Comparison of ENCODE assay signal across 8 mouse cellular contexts in the genomic region with DNA sequence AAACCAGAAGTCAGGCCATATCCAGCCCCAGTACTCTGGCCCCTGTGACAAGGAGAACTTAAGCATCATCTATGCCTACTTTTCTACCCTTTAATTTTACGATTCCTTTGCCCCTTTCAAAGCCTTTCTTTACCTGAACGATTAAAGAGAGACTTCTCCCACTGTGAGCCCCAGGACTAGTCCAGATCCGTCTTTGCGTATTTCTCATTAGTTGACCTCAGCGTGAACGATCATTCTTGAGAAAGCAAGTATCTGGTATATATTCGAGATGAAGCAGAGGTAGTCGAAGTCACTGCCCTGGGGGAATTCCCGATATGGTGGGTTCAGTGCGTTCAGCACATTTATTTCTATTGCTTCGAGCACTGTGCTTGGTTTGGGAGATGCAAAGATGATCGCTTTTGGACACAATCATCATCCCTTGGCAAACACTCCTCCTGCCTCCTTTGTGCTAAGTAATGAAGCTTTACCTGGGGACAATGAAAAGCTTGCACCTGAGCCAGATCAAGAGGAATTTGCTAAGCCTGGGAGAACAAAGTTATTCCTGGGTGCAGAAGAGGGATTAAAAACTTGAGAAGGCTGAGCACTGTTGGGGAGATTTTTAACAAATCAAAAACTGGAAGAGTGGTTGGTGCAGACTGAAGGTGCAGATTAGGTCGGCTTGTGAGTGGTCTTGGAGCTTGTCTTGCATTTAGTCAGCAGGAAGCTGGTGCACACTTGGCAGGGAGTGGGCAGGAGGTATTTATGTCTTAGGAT. TPM values are rescaled to one million over a fixed set of nuclear protein-coding genes. Genes with fewer than 3 reads are reported as not detected.
A peak's percentile ranks its signal among the peaks of the same experiment; 100 is the strongest.
DNase-seq lines count a peak whose midpoint lies in the region; ATAC-seq and TF ChIP-seq lines count a peak whose summit lies in the region.

No protein-coding gene starts in this region.

- H3K36me3 ChIP-seq in heart, embryonic 12.5 days, result peaks cover 17% of the 10 kb centered on the region
- H3K36me3 ChIP-seq in CH12.LX (replicated peaks in 1 of 2; ENCODE audit: control insufficient read depth in 1 of 2, insufficient read depth in 1 of 2, low read length in 1 of 2), result peaks cover 9 to 27% of the 10 kb centered on the region in 2 experiments
- peaks cover 1% of the 10 kb centered on the region; the same call in 1 of the 2 replicates for H3K36me3 ChIP-seq in heart, embryonic 16.5 days (ENCODE audit: control insufficient read depth, insufficient read depth)
- H3K36me3 ChIP-seq in midbrain, embryonic 11.5 days (ENCODE audit: control insufficient read depth, insufficient read depth, low read length), result no peaks in the 10 kb centered on the region

- 25% methylated on average over 13 of the region's 13 CpGs for WGBS in heart, embryonic 12.5 days
- WGBS in heart, embryonic 16.5 days, result 23% methylated on average over 13 of the region's 13 CpGs
- 20% methylated on average over 13 of the region's 13 CpGs for WGBS in midbrain, embryonic 11.5 days

- no peak overlapping the region; the same call in 1 of the 2 replicates for H3K27ac ChIP-seq in heart, embryonic 12.5 days (ENCODE audit: poor library complexity, severe bottlenecking)
- H3K27ac ChIP-seq in CH12.LX (ENCODE audit: insufficient read depth, low read depth), result peak overlapping the region; percentile 89
- peak overlapping the region; percentile 90 for H3K27ac ChIP-seq in heart, embryonic 16.5 days (ENCODE audit: low read length)
- H3K27ac ChIP-seq in midbrain, embryonic 11.5 days (ENCODE audit: low read depth, low read length), result no peak overlapping the region

- in situ Hi-C loops in CH12.LX (cut with MboI; ENCODE audit: low pct_ligation_motif_present, low pct_unique_long_range_greater_than_20kb, low sequenced_read_pairs), result no loop called here

- H3K9ac ChIP-seq in heart, embryonic 12.5 days, result peak overlapping the region; percentile 97
- peak overlapping the region; percentile 90 for H3K9ac ChIP-seq in CH12.LX (ENCODE audit: insufficient read depth, low read depth)
- H3K9ac ChIP-seq in heart, embryonic 16.5 days (ENCODE audit: low read length), result peak overlapping the region; percentile 96
- H3K9ac ChIP-seq in midbrain, embryonic 11.5 days (ENCODE audit: low read length), result peak overlapping the region; percentile 73

- peaks cover 65% of the 10 kb centered on the region for H3K79me2 ChIP-seq in CH12.LX (replicated peaks; ENCODE audit: control insufficient read depth, extremely low read depth, insufficient read depth, poor library complexity, severe bottlenecking)

- no peak for ATAC-seq in heart, embryonic 12.5 days (ENCODE audit: insufficient number of reproducible peaks, low FRiP score)
- ATAC-seq in heart, embryonic 16.5 days (replicated peaks; ENCODE audit: extremely low read depth, insufficient read depth, low FRiP score), result no peak
- ATAC-seq in midbrain, embryonic 11.5 days (ENCODE audit: low FRiP score), result no peak
- no peak for ATAC-seq in megakaryocyte-erythroid progenitor cell, adult 5-6 weeks (replicated peaks; ENCODE audit: low FRiP score, low TSS enrichment, poor library complexity, severe bottlenecking)

- H3K4me2 ChIP-seq in heart, embryonic 12.5 days, result peak overlapping the region; percentile 78
- H3K4me2 ChIP-seq in CH12.LX (ENCODE audit: insufficient read depth, low read depth, poor library complexity, severe bottlenecking), result peak overlapping the region; percentile 91
- H3K4me2 ChIP-seq in heart, embryonic 16.5 days (ENCODE audit: low read depth, low read length), result peak overlapping the region; percentile 64
- H3K4me2 ChIP-seq in midbrain, embryonic 11.5 days, result peak overlapping the region; percentile 77

- TF ChIP-seq RAD21 in CH12.LX (IDR thresholded peaks at IDR 0.05; ENCODE audit: low read depth, low read length), result no peak

- intact Hi-C loops in heart, postnatal 14 days (cut with DNase I), result loop anchor here (5.0 kb wide), 1 partner anchor 490 kb away; a partner anchor contains a TSS

- no peaks in the 10 kb centered on the region for H3K9me3 ChIP-seq in heart, embryonic 12.5 days (replicated peaks)
- no peaks in the 10 kb centered on the region for H3K9me3 ChIP-seq in CH12.LX (replicated peaks; ENCODE audit: low read length)
- no peaks in the 10 kb centered on the region for H3K9me3 ChIP-seq in heart, embryonic 16.5 days (replicated peaks; ENCODE audit: control insufficient read depth, low read length)
- no peaks in the 10 kb centered on the region for H3K9me3 ChIP-seq in midbrain, embryonic 11.5 days (ENCODE audit: control insufficient read depth, low read length)

- H3K4me1 ChIP-seq in heart, embryonic 12.5 days (replicated peaks), result peaks cover 30% of the 10 kb centered on the region
- H3K4me1 ChIP-seq in CH12.LX (ENCODE audit: control insufficient read depth in 1 of 2, insufficient read depth in 2 of 2), result peaks cover 8 to 56% of the 10 kb centered on the region in 2 experiments; a peak in 3 of 4 replicates
- H3K4me1 ChIP-seq in heart, embryonic 16.5 days (ENCODE audit: control insufficient read depth, insufficient read depth, low read length), result peaks cover 25% of the 10 kb centered on the region
- H3K4me1 ChIP-seq in midbrain, embryonic 11.5 days (ENCODE audit: control insufficient read depth, insufficient read depth, low read length), result peaks cover 9% of the 10 kb centered on the region

- no peak for TF ChIP-seq EP300 in CH12.LX (IDR thresholded peaks at IDR 0.05; ENCODE audit: low read length)

- no peak for TF ChIP-seq POLR2A in CH12.LX (IDR thresholded peaks at IDR 0.05; ENCODE audit: low read depth, low read length)

- dilution Hi-C loops in CH12.LX (cut with MboI; ENCODE audit: extremely low pct_ligation_motif_present, extremely low pct_unique_long_range_greater_than_20kb, low sequenced_read_pairs), result no loop called here

- no peak for TF ChIP-seq CTCF in CH12.LX (conservative IDR thresholded peaks at IDR 0.05 in 1 of 2, IDR thresholded peaks at IDR 0.05 in 1 of 2; ENCODE audit: low read depth in 2 of 2, low read length in 2 of 2)

- no peaks in the 10 kb centered on the region for H3K27me3 ChIP-seq in heart, embryonic 12.5 days (replicated peaks)
- H3K27me3 ChIP-seq in CH12.LX (replicated peaks), result no peaks in the 10 kb centered on the region
- no peaks in the 10 kb centered on the region for H3K27me3 ChIP-seq in heart, embryonic 16.5 days (ENCODE audit: control insufficient read depth, insufficient read depth, low read length)
- no peaks in the 10 kb centered on the region for H3K27me3 ChIP-seq in midbrain, embryonic 11.5 days (ENCODE audit: control insufficient read depth, insufficient read depth, low read length)

- no peak for DNase-seq in heart, postnatal 14 days
- peak; percentile 46 for DNase-seq in CH12.LX (ENCODE audit: extremely low read depth)
- DNase-seq in midbrain, embryonic 11.5 days (ENCODE audit: low spot score, missing footprints), result no peak
- DNase-seq in cerebellum, adult 11 months, result no peak
- DNase-seq in layer of hippocampus, postnatal 14 days (ENCODE audit: low spot score in 2 of 2), result no peak

- H3K4me3 ChIP-seq in heart, embryonic 12.5 days, result peak overlapping the region; percentile 98
- H3K4me3 ChIP-seq in CH12.LX (replicated peaks in 1 of 3; ENCODE audit: low read depth in 2 of 3, low read length in 2 of 3, poor library complexity in 1 of 3), result peak overlapping the region; percentile 81 to 91 (median 91)
- H3K4me3 ChIP-seq in heart, embryonic 16.5 days (ENCODE audit: low read length), result peak overlapping the region; percentile 82
- peak overlapping the region; percentile 89 for H3K4me3 ChIP-seq in midbrain, embryonic 11.5 days (ENCODE audit: low read depth, low read length)

TF ChIP-seq in CH12.LX, 34 proteins besides CTCF, POLR2A, EP300 and RAD21:
- TF ChIP-seq TBP (conservative IDR thresholded peaks at IDR 0.05; ENCODE audit: low read depth, low read length), result 0 out of 2 replicates have a peak, but pooled peaks have one; percentile 49
- no peak for TF ChIP-seq CHD1 (IDR thresholded peaks at IDR 0.05; ENCODE audit: low read depth, low read length)
- no peak for TF ChIP-seq IRF4 (IDR thresholded peaks at IDR 0.05; ENCODE audit: low read depth, low read length)
- TF ChIP-seq MXI1 (IDR thresholded peaks at IDR 0.05; ENCODE audit: low read depth, low read length), result 0 out of 2 replicates have a peak, but pooled peaks have one; percentile 47
- TF ChIP-seq MAFK (IDR thresholded peaks at IDR 0.05; ENCODE audit: insufficient replicate concordance, low read length), result no peak
- TF ChIP-seq POLR2AphosphoS2 (IDR thresholded peaks at IDR 0.05; ENCODE audit: low read depth, low read length), result no peak

RNA-seq across cellular contexts. Expression of a gene that starts 1.0 kb away (rescaled TPM):
- 26.2 and 27.7 TPM in 2 replicates for polyA plus RNA-seq in heart, embryonic 12.5 days (2016; fragmentation: Nextera tagmentation; extraction: Ambion mirVana)
- total RNA-seq in heart, postnatal 14 days (2021), result 10 to 100 TPM; 15.7 TPM
- total RNA-seq in CH12.LX (2012; rRNA removed) (32.7 and 38.1 TPM in 2 replicates), CH12.LX (2014; rRNA removed) (42.0 and 45.5 TPM in 2 replicates)
- 34.6 and 36.1 TPM in 2 replicates for polyA plus RNA-seq in CH12.LX (2012; ENCODE audit: insufficient read length, low read depth)
- 20.4 TPM in 2 replicates for polyA plus RNA-seq in heart, embryonic 16.5 days (2015; fragmentation: Nextera tagmentation; extraction: Ambion mirVana)
- 45.4 and 49.9 TPM in 2 replicates for polyA plus RNA-seq in midbrain, embryonic 11.5 days (2014; fragmentation: Nextera tagmentation; extraction: Ambion mirVana)
- total RNA-seq in layer of hippocampus, postnatal 14 days (2021), result 10 to 100 TPM; 32.1 to 32.9 TPM
- total RNA-seq in megakaryocyte-erythroid progenitor cell, adult 5-6 weeks (2014; fragmentation: Nextera tagmentation), result 52.6 and 65.5 TPM in 2 replicates
- total RNA-seq in megakaryocyte-erythroid progenitor cell, adult 5-6 weeks (2017), result 99.1 and 106 TPM in 2 replicates

RNA-seq across cellular contexts. Expression of a gene that starts 18.8 kb away (rescaled TPM):
- 10.6 and 11.0 TPM in 2 replicates for polyA plus RNA-seq in heart, embryonic 12.5 days (2016; fragmentation: Nextera tagmentation; extraction: Ambion mirVana)
- total RNA-seq in heart, postnatal 14 days (2021), result 10 to 100 TPM in 1 of 2 experiments, 1 to 10 TPM in 1; 9.2 to 10.7 TPM
- total RNA-seq in CH12.LX (2012; rRNA removed) (10.8 and 11.2 TPM in 2 replicates), CH12.LX (2014; rRNA removed) (24.4 and 25.8 TPM in 2 replicates)
- 19.9 and 21.8 TPM in 2 replicates for polyA plus RNA-seq in CH12.LX (2012; ENCODE audit: insufficient read length, low read depth)
- polyA plus RNA-seq in heart, embryonic 16.5 days (2015; fragmentation: Nextera tagmentation; extraction: Ambion mirVana), result 8.4 and 8.7 TPM in 2 replicates
- 17.7 and 19.2 TPM in 2 replicates for polyA plus RNA-seq in midbrain, embryonic 11.5 days (2014; fragmentation: Nextera tagmentation; extraction: Ambion mirVana)
- total RNA-seq in layer of hippocampus, postnatal 14 days (2021), result 10 to 100 TPM; 18.6 to 18.7 TPM
- total RNA-seq in megakaryocyte-erythroid progenitor cell, adult 5-6 weeks (2014; fragmentation: Nextera tagmentation), result 18.9 and 24.3 TPM in 2 replicates
- 46.3 and 70.9 TPM in 2 replicates for total RNA-seq in megakaryocyte-erythroid progenitor cell, adult 5-6 weeks (2017)

Comparison
In these comparisons a context has a peak if more than half of its experiments do, and no peak if none do; other contexts are left out.
1. H3K27ac ChIP-seq: peak in CH12.LX (single experiment) and heart, embryonic 16.5 days (single experiment); none in heart, embryonic 12.5 days (single experiment) and midbrain, embryonic 11.5 days (single experiment).
2. Peak in every context shown above with its lines, with median percentiles within 50 percentile points of each other: H3K4me2 ChIP-seq, H3K4me3 ChIP-seq and H3K9ac ChIP-seq.